Mouse (Mus musculus): ENCODE measurements at regions not wholly inside any gene's neighbourhood (a gene's known extent, or its start where the extent isn't known, plus 50 kb on each side); places are given as distances from the start of the nearest gene placed in this dataset.
"Not testable (repeated sequence)": the region's sequence is repeated elsewhere in the genome, so short reads cannot be mapped to it uniquely, and the experiment has no call there.

DNA sequence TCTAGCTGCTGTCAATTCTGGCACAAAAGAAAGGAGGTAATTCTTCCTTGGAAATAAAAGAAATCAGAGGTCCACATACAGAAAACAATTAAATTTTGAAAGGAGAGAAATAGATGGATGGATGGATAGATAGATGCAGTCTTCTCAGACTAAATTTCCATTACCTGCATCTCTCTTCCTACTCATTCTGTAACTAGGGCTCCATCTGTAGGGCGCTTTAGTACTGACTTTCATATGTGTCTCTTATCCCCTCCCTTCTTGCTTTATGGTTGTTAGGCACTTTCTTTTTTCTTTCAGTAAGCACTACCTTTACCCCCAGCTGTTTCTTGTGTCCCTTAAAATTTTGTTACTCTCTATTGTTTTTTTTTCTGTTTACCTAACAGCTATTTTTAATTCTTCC, 72.9 kb upstream of the Olfr1324 start:
- no peak for DNase-seq

DNA sequence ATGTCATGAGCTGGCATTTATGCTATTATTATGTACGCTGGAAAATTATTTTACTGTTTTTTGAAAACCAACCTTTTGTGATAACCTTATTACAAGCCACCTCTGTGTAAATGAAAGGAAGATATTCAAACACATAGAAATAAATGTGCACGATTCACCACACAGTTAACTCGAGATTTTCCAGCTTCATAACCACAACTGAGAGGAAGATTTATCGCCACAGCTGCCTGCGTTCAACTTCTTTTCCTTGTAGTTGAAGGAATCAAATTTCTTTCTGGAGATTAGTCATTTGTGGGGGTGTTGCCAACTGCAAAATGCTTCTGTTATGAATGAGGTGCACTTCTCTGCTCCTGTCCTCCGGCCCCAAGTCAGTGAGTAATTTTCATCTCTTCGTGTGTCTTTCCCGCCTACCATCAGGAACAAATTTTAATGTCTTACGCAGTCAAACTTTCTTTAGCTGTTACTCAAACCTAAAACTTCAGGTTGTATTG, 62.2 kb upstream of the Olfr1324 start:
- DNase-seq, result not testable (repeated sequence)
